Mouse (Mus musculus) erythroblast, embryonic 14.5 days (primary cell): Measurements from ENCODE around the gene Zfp462. TPM values are rescaled to one million over a fixed set of nuclear protein-coding genes. Genes with fewer than 3 reads are reported as not detected.

Experiments
- H3K27me3 ChIP-seq: 2 replicates; pipeline ENCODE4 v1.6.1; 2012; ENCODE audit warnings: inconsistent platforms; ENCODE audit not compliant: control insufficient read depth
- H3K36me3 ChIP-seq: 2 replicates; pipeline ENCODE4 v1.6.1; 2012; ENCODE audit warnings: mild to moderate bottlenecking, inconsistent platforms; ENCODE audit not compliant: control insufficient read depth
- H3K4me1 ChIP-seq: 2 replicates; pipeline ENCODE4 v1.6.1; 2012; ENCODE audit warnings: inconsistent platforms; ENCODE audit not compliant: control insufficient read depth
- H3K4me3 ChIP-seq: replicated peaks from 2 replicates; pipeline ENCODE3; 2012; ENCODE audit warnings: moderate library complexity, mild to moderate bottlenecking, inconsistent platforms
- H3K9me3 ChIP-seq: 2 replicates; pipeline ENCODE4 v1.6.1; 2012; ENCODE audit warnings: low read length, inconsistent platforms, mixed read lengths; ENCODE audit not compliant: control insufficient read depth
- GATA1 ChIP-seq: IDR thresholded peaks from 2 replicates; pipeline ENCODE4 v1.6.1; 2012; ENCODE audit warnings: low read length, inconsistent platforms, mixed read lengths
- TAL1 ChIP-seq: IDR thresholded peaks from 3 replicates; pipeline ENCODE4 v1.6.1; 2012; ENCODE audit warnings: low read length, inconsistent platforms, mixed read lengths
- polyA plus RNA-seq: library from polyadenylated mRNA; stranded (reverse); fragments of >175 nt; gene quantifications from 2 replicates; pipeline ENCODE4 v1.2.3, GENCODE M21; 2012

The Zfp462 gene
- polyA plus RNA-seq, 1 experiment: not detected

- Histone ChIP-seq H3K27me3 (no peaks in the 10 kb centered on the region), H3K4me1 (no peaks in the 10 kb centered on the region), H3K9me3 (peaks cover under 1% of the 10 kb centered on the region; the same call in 1 of the 2 replicates), H3K4me3 (no peak overlapping the region), H3K36me3 (no peaks in the 10 kb centered on the region)
- TF ChIP-seq GATA1 (no peak), TAL1 (no peak)
Measured at GRCm38 (mm10) chr4:55047266-55047665, 102.4 kb downstream of the Zfp462 start.

- H3K36me3 ChIP-seq: no peaks in the 10 kb centered on the region
- no peaks in the 10 kb centered on the region for H3K27me3 ChIP-seq
- H3K9me3 ChIP-seq: peaks cover 5% of the 10 kb centered on the region; the same call in 1 of the 2 replicates
- no peak overlapping the region for H3K4me3 ChIP-seq
- TF ChIP-seq TAL1 (no peak), GATA1 (no peak)
- no peaks in the 10 kb centered on the region for H3K4me1 ChIP-seq
Measured at GRCm38 (mm10) chr4:55049938-55050610, 105.2 kb downstream of the Zfp462 start.

- Histone ChIP-seq H3K4me1 (no peaks in the 10 kb centered on the region), H3K9me3 (peaks cover 5% of the 10 kb centered on the region; the same call in 1 of the 2 replicates), H3K36me3 (no peaks in the 10 kb centered on the region), H3K4me3 (no peak overlapping the region), H3K27me3 (no peaks in the 10 kb centered on the region)
- no peak for TF ChIP-seq GATA1
- TF ChIP-seq TAL1: no peak
Measured at GRCm38 (mm10) chr4:55051345-55051744, 106.5 kb downstream of the Zfp462 start.

- Histone ChIP-seq H3K36me3 (no peaks in the 10 kb centered on the region), H3K4me3 (no peak overlapping the region), H3K9me3 (peaks cover 5% of the 10 kb centered on the region; the same call in 1 of the 2 replicates), H3K4me1 (no peaks in the 10 kb centered on the region), H3K27me3 (no peaks in the 10 kb centered on the region)
- TF ChIP-seq TAL1 (no peak), GATA1 (no peak)
Measured at GRCm38 (mm10) chr4:55052686-55053085, 107.8 kb downstream of the Zfp462 start.

- H3K4me3 ChIP-seq: no peak overlapping the region
- no peaks in the 10 kb centered on the region for H3K9me3 ChIP-seq
- no peak for TF ChIP-seq TAL1
- TF ChIP-seq GATA1: no peak
- no peaks in the 10 kb centered on the region for H3K4me1 ChIP-seq
- H3K36me3 ChIP-seq: no peaks in the 10 kb centered on the region
- no peaks in the 10 kb centered on the region for H3K27me3 ChIP-seq
Measured at GRCm38 (mm10) chr4:55057666-55058455, 113.0 kb downstream of the Zfp462 start.

- no peaks in the 10 kb centered on the region for H3K27me3 ChIP-seq
- H3K4me1 ChIP-seq: no peaks in the 10 kb centered on the region
- H3K9me3 ChIP-seq: no peaks in the 10 kb centered on the region
- TF ChIP-seq GATA1 (no peak), TAL1 (no peak)
- no peak overlapping the region for H3K4me3 ChIP-seq
- no peaks in the 10 kb centered on the region for H3K36me3 ChIP-seq
Measured at GRCm38 (mm10) chr4:55058901-55059300, 114.1 kb downstream of the Zfp462 start.

- no peaks in the 10 kb centered on the region for H3K4me1 ChIP-seq
- H3K4me3 ChIP-seq: no peak overlapping the region
- H3K9me3 ChIP-seq: peaks cover 3% of the 10 kb centered on the region; the same call in 1 of the 2 replicates
- H3K36me3 ChIP-seq: no peaks in the 10 kb centered on the region
- TF ChIP-seq GATA1: no peak
- no peak for TF ChIP-seq TAL1
- no peaks in the 10 kb centered on the region for H3K27me3 ChIP-seq
Measured at GRCm38 (mm10) chr4:55066341-55067170, 121.7 kb downstream of the Zfp462 start.

GRCm38 (mm10) chr4:55071535-55071934 lies 126.7 kb downstream of the Zfp462 start:
- H3K4me3 ChIP-seq: no peak overlapping the region
- H3K27me3 ChIP-seq: no peaks in the 10 kb centered on the region
- TF ChIP-seq TAL1 (no peak), GATA1 (no peak)
- H3K4me1 ChIP-seq: no peaks in the 10 kb centered on the region
- H3K9me3 ChIP-seq: peaks cover 3% of the 10 kb centered on the region; the same call in 1 of the 2 replicates
- H3K36me3 ChIP-seq: no peaks in the 10 kb centered on the region
